Mouse (Mus musculus) embryonic facial prominence, embryonic 15.5 days (tissue): ENCODE data around the gene Tssk6. TPM values are rescaled to one million over a fixed set of nuclear protein-coding genes. Genes with fewer than 3 reads are reported as not detected.

Experiments
- ATAC-seq: fragments of 200-750 bp; cut with Nextera tagmentation; 2 replicates; pipeline ENCODE4 v1.8.0; 2017; ENCODE audit warnings: low read depth, moderate TSS enrichment; ENCODE audit not compliant: insufficient number of reproducible peaks, low FRiP score, low TSS enrichment
- H3K27ac ChIP-seq: fragments of 300-500 bp; sonication (generic); replicated peaks from 2 replicates; pipeline ENCODE4 v1.5.1; 2015; ENCODE audit warnings: mild to moderate bottlenecking, inconsistent platforms
- H3K27me3 ChIP-seq: fragments of 300-500 bp; sonication (generic); 2 replicates; pipeline ENCODE4 v1.6.1; 2015; ENCODE audit warnings: inconsistent platforms
- H3K36me3 ChIP-seq: fragments of 300-500 bp; sonication (generic); 2 replicates; pipeline ENCODE4 v1.6.1; 2015; ENCODE audit warnings: mild to moderate bottlenecking, inconsistent platforms
- H3K4me1 ChIP-seq: fragments of 300-500 bp; sonication (generic); 2 replicates; pipeline ENCODE4 v1.6.1; 2015; ENCODE audit warnings: inconsistent platforms
- H3K4me2 ChIP-seq: fragments of 300-500 bp; sonication (generic); replicated peaks from 2 replicates; pipeline ENCODE4 v1.6.1; 2015; ENCODE audit warnings: mild to moderate bottlenecking, inconsistent platforms
- H3K4me3 ChIP-seq: fragments of 300-500 bp; sonication (generic); replicated peaks from 2 replicates; pipeline ENCODE4 v1.5.1; 2015; ENCODE audit warnings: mild to moderate bottlenecking, inconsistent platforms
- H3K9ac ChIP-seq: fragments of 300-500 bp; sonication (generic); 2 replicates; pipeline ENCODE4 v1.6.1; 2015; ENCODE audit warnings: inconsistent platforms
- H3K9me3 ChIP-seq: fragments of 300-500 bp; sonication (generic); replicated peaks from 2 replicates; pipeline ENCODE4 v1.6.1; 2016; ENCODE audit warnings: inconsistent platforms
- WGBS: fragments of 180-500 bp; shearing (Covaris S2); methylation state at CpG from one replicate; pipeline ENCODE4 v1.1.7; 2015; 5-methylcytosine and 5-hydroxymethylcytosine counted together
- polyA plus RNA-seq: library from polyadenylated mRNA; unstranded; fragments of >200 nt; fragmentation: Nextera tagmentation; extraction: Ambion mirVana; gene quantifications from 2 replicates; pipeline ENCODE4 v1.2.1, GENCODE M21; 2015

Tssk6 gene
- polyA plus RNA-seq, 1 experiment from 2014 or later: 4.0 TPM

DNA sequence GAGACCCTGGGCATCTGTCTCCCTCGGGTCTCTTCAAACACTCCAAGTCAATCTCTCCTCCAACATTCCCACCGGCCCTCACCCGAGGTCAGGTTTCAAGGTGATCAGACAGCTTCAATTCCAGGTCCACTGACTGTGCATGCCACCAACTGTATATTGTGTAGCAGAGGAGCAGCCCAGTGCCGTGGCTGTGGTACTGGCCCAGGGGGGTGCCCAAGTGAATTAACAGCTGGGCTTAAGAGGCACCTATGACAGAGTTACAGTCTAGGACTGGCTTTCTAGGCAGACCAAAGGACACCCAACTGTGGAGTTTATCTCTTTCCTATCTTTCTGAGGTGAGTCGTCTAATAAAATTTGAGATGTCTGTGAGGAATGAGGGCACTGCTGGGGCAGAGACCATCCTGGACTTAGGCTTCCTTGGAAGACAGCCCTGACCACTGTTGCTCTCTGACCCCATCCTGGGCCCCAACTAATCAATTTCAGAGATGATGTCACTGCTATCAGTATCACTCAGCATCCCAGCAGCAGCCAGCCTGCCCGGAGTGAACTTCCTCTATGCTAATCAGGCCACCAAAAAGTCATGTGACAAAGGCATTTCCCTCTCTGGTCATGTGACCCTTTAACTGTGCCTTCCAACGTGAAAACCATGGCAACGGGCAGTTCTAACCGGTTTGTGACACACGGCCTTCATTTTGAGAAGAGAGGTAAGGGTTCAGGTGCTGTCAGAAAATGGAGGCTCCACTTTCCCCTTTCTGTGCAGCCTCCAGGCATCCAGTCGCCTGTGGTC lies 18.1 kb downstream of the Tssk6 start:
- no peak for ATAC-seq
- Histone ChIP-seq H3K4me1 (peaks cover 28% of the 10 kb centered on the region), H3K9me3 (no peaks in the 10 kb centered on the region), H3K4me3 (no peak overlapping the region), H3K27me3 (no peaks in the 10 kb centered on the region), H3K4me2 (no peak overlapping the region), H3K9ac (no peak overlapping the region), H3K27ac (peak overlapping the region; percentile 29), H3K36me3 (peaks cover 29% of the 10 kb centered on the region)
- WGBS: 26% methylated on average over 11 of the region's 11 CpGs

DNA sequence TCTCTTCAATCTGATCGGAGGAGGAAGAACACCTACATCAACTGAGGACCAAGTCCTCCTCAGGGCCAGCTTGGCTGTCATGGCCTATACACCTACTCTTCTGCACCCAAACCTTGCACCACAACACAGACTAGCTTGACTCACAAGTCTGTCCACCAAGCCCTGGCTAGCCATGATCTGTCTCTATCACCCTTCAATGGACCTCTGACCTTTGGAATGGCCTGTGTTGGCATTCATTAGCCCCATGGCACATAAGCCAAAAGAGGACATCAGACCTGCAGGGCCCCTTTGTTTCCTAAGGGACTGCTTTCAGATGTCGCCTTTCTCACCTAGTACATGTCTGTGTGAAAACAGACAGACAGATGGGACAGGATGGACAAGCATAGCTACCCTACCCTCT lies 19.2 kb downstream of the Tssk6 start:
- Histone ChIP-seq H3K27me3 (no peaks in the 10 kb centered on the region), H3K9me3 (no peaks in the 10 kb centered on the region), H3K9ac (no peak overlapping the region), H3K4me2 (no peak overlapping the region), H3K27ac (peak overlapping the region; percentile 29), H3K4me3 (no peak overlapping the region), H3K4me1 (peaks cover 28% of the 10 kb centered on the region), H3K36me3 (peaks cover 18% of the 10 kb centered on the region; the same call in 1 of the 2 replicates)
- 82% methylated on average over 2 of the region's 2 CpGs for WGBS
- ATAC-seq: no peak

DNA sequence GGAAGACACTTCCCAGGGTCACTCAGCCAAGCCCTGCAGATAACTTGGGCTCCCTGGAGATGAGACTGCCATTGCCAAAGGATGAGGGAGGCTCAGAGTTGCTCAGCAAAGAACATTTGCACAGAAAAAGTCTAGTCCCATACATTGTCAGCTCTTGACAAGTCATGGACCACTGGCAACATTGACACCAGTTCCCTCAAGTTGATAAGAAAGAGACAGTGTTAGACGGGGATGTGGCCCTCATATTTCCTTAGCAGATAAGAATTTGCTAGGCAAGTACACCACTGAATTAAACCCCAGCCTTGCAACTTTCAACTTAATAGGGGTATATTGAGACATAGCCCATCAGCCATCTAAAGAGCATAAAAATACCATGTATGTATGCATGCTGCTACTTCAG lies 22.0 kb downstream of the Tssk6 start:
- no peak overlapping the region for H3K4me2 ChIP-seq
- H3K36me3 ChIP-seq: no peaks in the 10 kb centered on the region; the same call in 1 of the 2 replicates
- WGBS: 81% methylated on average over 1 of the region's 1 CpGs
- ATAC-seq: no peak
- no peak overlapping the region for H3K27ac ChIP-seq
- no peak overlapping the region for H3K4me3 ChIP-seq
- peaks cover 26% of the 10 kb centered on the region for H3K4me1 ChIP-seq
- no peaks in the 10 kb centered on the region for H3K27me3 ChIP-seq
- H3K9ac ChIP-seq: no peak overlapping the region
- H3K9me3 ChIP-seq: no peaks in the 10 kb centered on the region

DNA sequence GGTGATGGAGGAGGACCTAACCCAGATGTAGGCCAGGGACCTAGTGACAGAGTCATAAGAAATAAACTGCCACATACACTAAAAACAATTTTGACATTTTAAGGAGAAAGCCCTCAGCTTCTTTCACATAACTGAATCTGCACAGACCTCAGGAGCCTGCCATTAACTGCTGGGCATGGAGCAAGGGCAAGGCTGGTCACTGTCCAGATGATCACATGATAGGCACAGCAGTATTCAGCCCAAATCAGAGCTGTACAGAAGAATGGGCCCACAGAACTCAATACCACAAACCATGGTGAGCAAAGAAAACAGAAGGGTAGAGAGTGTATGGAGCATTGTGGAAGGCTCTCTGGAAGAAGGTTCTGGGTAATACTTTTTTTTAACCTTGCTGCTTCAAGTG lies 24.9 kb downstream of the Tssk6 start:
- Histone ChIP-seq H3K36me3 (no peaks in the 10 kb centered on the region; the same call in 1 of the 2 replicates), H3K9me3 (no peaks in the 10 kb centered on the region), H3K4me1 (no peaks in the 10 kb centered on the region), H3K27ac (no peak overlapping the region), H3K9ac (no peak overlapping the region), H3K4me3 (no peak overlapping the region), H3K27me3 (no peaks in the 10 kb centered on the region), H3K4me2 (no peak overlapping the region)
- no peak for ATAC-seq

DNA sequence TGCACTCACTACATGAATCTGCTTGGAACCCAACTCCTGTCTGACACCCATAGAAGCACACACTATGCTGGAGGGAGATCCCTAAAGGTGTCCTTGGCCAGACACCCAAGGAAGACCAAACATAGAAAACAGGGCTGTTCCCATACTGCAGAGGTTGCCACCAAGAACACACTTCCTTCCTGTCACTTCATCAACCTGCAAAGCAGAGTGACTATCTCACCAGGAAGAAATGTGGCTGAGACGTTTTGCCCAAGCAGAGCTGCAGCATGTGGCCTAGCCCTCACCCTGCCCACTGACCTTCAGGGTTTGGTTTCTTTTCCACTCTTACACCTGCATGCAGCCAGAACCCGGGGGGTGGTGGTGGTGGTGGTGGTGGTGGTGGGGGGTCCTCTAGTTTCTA lies 31.8 kb downstream of the Tssk6 start:
- no peaks in the 10 kb centered on the region for H3K27me3 ChIP-seq
- peaks cover 25% of the 10 kb centered on the region for H3K4me1 ChIP-seq
- H3K9me3 ChIP-seq: no peaks in the 10 kb centered on the region
- 80% methylated on average over 2 of the region's 2 CpGs for WGBS
- no peak for ATAC-seq
- H3K36me3 ChIP-seq: peaks cover 15% of the 10 kb centered on the region; the same call in 1 of the 2 replicates
- no peak overlapping the region for H3K27ac ChIP-seq
- H3K4me3 ChIP-seq: no peak overlapping the region
- H3K4me2 ChIP-seq: no peak overlapping the region
- H3K9ac ChIP-seq: no peak overlapping the region

DNA sequence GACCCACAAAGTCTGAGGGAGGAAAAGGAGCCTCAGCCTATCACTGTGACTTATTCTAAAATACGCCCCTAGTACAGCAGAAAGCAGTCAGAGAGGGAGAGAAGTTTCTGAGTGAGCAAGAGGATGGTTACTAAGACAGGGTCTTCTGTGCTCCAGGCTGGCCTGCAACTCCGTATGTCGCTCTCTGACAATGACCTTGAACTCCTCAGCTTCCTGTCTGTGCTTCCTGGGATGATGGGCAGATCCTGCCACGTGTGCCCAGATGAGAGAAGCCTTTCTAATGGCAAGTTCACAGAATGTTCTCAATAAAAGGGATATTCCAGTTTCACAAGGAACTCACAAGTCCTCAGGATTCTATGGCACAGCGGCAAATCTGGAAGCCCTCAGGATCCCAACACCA lies 32.6 kb downstream of the Tssk6 start:
- Histone ChIP-seq H3K27ac (no peak overlapping the region), H3K4me1 (peaks cover 30% of the 10 kb centered on the region), H3K4me3 (no peak overlapping the region), H3K9me3 (no peaks in the 10 kb centered on the region), H3K4me2 (no peak overlapping the region), H3K9ac (no peak overlapping the region), H3K27me3 (no peaks in the 10 kb centered on the region), H3K36me3 (peaks cover 15% of the 10 kb centered on the region; the same call in 1 of the 2 replicates)
- ATAC-seq: no peak
- 79% methylated on average over 5 of the region's 5 CpGs for WGBS

DNA sequence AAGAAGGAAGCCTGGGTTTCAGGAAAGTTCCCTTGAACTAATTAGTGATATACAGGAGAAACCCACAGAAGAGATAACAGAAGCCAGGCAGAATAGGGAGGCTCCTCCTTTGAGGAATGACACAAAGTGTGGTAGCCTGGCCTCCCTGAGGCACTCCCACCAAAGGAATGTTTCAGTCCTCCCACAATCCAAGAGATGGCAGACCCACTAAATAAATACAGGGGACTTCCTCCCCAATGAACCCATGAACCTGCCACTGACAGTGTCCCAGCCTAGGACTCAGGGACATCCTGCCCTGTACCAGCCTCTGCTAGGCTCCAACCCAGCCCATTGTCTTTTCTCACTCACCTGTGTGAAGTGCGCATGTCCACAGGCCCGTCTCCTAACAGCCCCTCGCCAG lies 33.4 kb downstream of the Tssk6 start:
- ATAC-seq: no peak

DNA sequence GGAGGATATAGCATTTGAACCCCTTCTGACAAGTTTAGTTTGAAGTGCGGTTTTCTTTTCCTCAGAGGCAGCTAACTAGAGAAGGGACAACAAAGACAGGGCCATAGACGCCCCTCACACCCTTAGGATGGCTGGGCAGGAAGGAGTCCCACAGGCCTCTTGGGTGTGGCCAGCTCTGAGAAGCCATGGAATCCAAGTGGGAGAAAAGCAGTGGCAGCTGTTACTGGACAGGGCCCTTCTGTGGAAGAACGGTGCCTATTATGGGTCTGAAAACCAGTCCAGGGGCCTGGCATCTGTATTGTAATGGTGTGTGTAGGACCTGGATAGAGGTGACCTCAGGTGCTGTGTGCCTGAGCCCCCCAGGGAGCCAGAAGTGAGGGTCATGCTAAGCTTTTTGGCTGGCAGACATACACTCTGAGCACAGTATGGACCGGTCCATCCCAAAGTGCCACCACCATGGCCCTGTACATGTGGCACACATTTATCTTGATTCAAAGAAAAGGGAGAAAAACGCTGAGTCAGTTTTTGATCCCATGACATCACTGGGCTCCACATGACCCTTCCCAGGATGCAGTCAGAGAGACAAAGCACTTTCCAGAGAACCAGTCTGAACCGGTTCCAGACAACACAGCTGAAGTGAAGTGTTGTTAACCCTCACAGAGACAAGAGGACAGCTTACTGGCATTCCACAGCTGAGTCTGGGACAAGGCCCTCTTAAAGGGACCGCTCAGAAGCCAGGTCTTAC lies 34.2 kb downstream of the Tssk6 start:
- H3K4me1 ChIP-seq: peaks cover 39% of the 10 kb centered on the region
- H3K27ac ChIP-seq: peak overlapping the region; percentile 63
- WGBS: 60% methylated on average over 7 of the region's 7 CpGs
- peaks cover 15% of the 10 kb centered on the region; the same call in 1 of the 2 replicates for H3K36me3 ChIP-seq
- H3K4me3 ChIP-seq: no peak overlapping the region
- H3K9me3 ChIP-seq: no peaks in the 10 kb centered on the region
- no peaks in the 10 kb centered on the region for H3K27me3 ChIP-seq
- peak; percentile 77 for ATAC-seq
- no peak overlapping the region for H3K4me2 ChIP-seq
- no peak overlapping the region for H3K9ac ChIP-seq

More for the DNA sequence above, 33.4 kb downstream of the Tssk6 start:
- Histone ChIP-seq H3K9me3 (no peaks in the 10 kb centered on the region), H3K36me3 (peaks cover 15% of the 10 kb centered on the region; the same call in 1 of the 2 replicates), H3K27ac (peak overlapping the region; percentile 63; the same call in 1 of the 2 replicates), H3K9ac (no peak overlapping the region), H3K27me3 (no peaks in the 10 kb centered on the region), H3K4me1 (peaks cover 39% of the 10 kb centered on the region), H3K4me2 (no peak overlapping the region), H3K4me3 (no peak overlapping the region)
- WGBS: 87% methylated on average over 3 of the region's 3 CpGs

DNA sequence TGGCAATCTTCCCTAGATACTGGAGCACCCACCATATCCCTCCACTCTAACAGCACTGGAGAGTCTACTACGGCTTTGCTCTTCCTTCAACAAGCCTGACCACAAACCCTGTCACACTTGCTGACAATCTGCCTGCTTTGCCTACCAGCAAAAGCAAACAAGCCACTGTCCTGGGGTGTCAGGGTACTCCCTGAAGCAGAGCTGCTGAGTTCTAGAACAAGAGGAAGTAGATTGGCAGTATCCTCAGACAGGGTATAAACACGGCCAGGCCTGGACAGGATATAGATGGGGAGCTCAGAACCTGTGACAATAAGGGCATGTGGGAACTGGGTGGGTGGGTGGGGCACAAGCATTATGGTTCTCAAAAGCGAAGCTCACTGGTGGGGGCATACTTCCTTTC lies 35.5 kb downstream of the Tssk6 start:
- WGBS: 79% methylated on average over 3 of the region's 3 CpGs

DNA sequence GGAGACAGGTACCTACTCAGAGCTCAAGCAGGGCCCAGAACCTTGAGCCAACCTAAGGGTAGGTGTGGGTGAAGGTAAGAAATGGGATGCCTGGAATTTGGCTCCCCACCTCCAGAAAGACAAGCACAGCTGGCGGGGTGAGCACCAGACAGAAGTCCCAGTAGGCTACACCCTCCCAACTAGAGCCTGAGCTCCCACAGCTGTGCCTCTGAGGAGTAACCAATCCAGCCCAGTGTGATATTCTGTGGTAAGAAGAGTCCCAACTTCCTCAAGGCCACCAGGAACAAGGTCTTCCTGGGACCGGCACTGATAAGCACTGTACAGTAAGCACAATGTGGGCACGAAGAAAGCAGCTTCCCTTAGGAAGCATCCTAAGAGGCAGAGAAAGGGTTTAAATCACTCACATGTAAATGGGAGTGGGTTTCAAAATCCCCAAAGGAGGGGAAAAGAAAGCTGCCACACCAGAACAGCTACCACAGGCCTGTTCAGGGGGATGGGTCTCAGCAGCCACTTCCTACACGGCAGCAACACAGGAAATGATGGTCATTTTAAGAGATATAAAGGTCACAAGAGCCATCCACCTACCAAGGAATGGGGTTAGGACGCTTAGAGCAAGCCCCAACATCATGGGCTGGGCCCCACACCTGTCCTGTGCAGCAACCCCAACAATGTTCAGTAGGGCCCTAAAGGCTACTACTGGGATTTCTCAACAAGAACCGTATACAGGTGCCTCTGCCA lies 36.4 kb downstream of the Tssk6 start:
- Histone ChIP-seq H3K4me3 (no peak overlapping the region), H3K27me3 (no peaks in the 10 kb centered on the region), H3K9ac (no peak overlapping the region), H3K4me2 (no peak overlapping the region), H3K36me3 (peaks cover 11% of the 10 kb centered on the region; the same call in 1 of the 2 replicates), H3K9me3 (no peaks in the 10 kb centered on the region), H3K4me1 (peaks cover 39% of the 10 kb centered on the region), H3K27ac (0 out of 2 replicates have a peak overlapping the region, but pooled peaks have one; percentile 22)
- no peak for ATAC-seq
- WGBS: 80% methylated on average over 6 of the region's 6 CpGs

More for the DNA sequence above, 35.5 kb downstream of the Tssk6 start:
- no peak overlapping the region for H3K9ac ChIP-seq
- no peak overlapping the region for H3K4me2 ChIP-seq
- H3K4me3 ChIP-seq: no peak overlapping the region
- peaks cover 15% of the 10 kb centered on the region; the same call in 1 of the 2 replicates for H3K36me3 ChIP-seq
- H3K4me1 ChIP-seq: peaks cover 39% of the 10 kb centered on the region
- ATAC-seq: no peak
- no peaks in the 10 kb centered on the region for H3K9me3 ChIP-seq
- H3K27me3 ChIP-seq: no peaks in the 10 kb centered on the region
- H3K27ac ChIP-seq: no peak overlapping the region; the same call in 1 of the 2 replicates

DNA sequence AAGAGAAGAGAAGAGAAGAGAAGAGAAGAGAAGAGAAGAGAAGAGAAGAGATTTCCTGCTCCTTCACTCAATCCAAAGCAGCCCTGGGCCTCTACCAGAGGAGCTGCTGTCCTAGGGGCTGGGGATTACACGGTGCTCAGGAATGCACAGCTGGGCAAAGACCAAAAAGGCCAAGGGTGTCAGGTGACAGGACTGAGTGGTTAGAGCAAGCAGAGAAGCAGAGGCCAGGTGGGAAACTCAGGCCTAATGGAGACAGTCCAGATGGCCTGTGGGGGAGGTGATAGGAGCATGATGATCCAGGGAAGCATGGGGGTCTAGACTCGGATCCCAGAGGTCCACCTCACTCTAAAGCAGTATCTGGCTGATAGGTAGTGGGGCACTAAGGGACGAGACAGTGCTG lies 37.6 kb downstream of the Tssk6 start:
- 19% methylated on average over 3 of the region's 3 CpGs for WGBS
- H3K9ac ChIP-seq: no peak overlapping the region
- no peak overlapping the region for H3K4me3 ChIP-seq
- H3K4me1 ChIP-seq: peaks cover 39% of the 10 kb centered on the region
- no peaks in the 10 kb centered on the region for H3K27me3 ChIP-seq
- H3K9me3 ChIP-seq: no peaks in the 10 kb centered on the region
- no peak overlapping the region for H3K4me2 ChIP-seq
- peak; percentile 66; the same call in 1 of the 2 replicates for ATAC-seq
- peaks cover 5% of the 10 kb centered on the region; the same call in 1 of the 2 replicates for H3K36me3 ChIP-seq
- H3K27ac ChIP-seq: no peak overlapping the region
